Mouse (Mus musculus): ENCODE measurements around the gene Zfp719.
A peak's percentile ranks its signal among the peaks of the same experiment; 100 is the strongest.

Gene Zfp719

DNA sequence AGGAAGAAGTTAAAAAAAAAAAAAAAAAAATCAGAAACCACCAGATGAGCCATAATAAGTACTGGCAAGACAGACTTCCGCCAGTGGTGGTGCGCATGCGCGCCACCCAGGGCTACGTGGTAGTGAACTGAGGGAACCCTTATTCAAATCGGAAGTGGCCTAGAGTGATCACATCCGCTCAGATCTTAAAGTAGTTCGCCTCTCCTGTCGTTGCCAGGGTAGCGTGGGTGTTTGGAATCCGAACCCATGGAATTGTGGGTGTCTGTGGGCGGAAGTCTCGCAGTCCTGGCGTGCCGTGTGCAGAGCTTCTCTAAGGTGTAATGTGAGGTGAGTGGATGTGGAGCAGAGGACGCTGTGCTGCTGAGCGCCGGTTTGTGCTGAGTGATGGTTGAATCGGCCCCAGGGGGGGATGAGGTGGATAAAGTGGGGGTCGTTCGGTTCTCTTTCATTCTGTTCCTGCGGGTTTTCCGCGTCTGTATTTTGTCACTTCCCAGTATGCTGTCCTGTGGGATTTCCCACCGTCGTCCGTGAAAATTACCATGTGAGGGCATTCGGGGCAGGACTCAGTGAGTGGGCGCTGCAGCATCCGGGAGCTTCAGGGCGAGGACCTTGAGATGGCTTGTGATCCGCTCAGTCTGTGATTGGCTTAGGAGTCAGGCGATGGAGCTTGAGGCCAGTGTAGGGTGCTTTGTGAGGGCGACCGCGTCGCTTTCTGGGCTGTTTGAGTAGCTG is at the start of gene Zfp719:
Zfp719 (plus strand) TSS at position 171 of the 732 bp plus-strand sequence.
- DNase-seq: peak; percentile 86 to 93

GRCm38 (mm10) chr7:43530216-43530785 is 49.1 kb upstream of the Zfp719 start:
- no peak for DNase-seq

DNA sequence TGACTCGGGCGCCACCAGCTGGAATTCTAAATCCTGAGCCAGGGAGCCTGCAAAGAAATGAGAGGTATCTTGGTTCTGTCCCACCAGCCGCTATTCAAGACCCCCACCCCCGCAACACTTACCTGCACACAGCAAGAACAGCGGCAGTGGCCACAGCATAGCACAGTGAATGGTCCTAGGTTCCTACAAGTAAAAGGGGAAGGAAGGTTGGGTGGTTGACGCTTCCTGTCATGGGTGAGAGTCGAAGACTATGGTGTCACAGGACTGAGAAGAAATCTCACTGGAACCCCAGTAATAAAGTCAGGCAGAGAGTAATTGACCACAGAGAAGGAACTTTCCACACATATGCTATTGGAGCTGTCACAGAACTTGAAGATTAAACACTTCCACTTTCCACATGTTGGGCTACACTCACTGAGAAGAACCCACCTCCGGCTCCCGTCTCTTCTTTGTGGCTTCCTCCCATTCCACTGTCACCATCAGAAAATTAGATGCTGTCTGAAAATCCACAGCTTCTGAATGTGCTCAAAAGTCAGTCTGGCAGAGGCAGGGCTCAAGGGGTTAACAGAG is 46.4 kb upstream of the Zfp719 start:
- no peak for DNase-seq

GRCm38 (mm10) chr7:43538524-43538923 is 40.9 kb upstream of the Zfp719 start:
- no peak for DNase-seq

DNA sequence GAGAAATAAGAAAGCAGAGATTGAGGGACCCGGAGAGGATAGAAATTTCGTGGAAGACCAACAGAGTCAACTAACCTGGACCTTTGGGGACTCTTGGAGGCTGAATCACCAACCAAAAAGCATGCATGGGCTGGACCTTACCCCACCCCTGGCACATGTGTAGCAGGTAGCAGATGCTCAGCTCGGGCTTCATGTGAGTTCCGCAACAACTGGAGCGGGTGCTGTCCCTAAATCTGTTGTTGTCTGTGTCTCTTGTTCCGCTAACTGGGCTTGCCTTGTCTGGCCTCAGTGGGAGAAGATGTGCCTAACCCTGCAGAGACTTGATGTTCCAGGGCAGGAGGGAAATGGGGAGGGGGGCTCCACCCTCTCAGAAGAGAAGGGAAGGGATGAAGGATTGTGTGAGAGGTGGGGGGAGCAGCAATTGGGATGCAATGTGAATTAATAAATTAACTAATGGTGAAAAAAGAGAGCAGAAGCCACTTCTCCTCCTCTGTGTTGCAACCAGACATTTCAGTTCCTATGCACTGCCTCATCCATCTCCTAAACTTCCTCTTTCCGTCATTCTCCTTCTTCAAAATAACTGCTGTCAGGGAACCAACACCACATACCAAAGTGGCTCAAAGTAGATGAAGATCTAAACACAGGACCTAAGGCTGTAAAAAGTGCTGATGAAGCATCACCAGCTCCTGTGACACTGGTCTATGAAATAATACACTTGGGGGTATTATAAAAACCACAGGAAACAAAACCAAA is 35.0 kb upstream of the Zfp719 start, which contains the start of gene Cd33:
Cd33 (minus strand) TSS at position 204 of the 753 bp plus-strand sequence.
- DNase-seq: no peak

DNA sequence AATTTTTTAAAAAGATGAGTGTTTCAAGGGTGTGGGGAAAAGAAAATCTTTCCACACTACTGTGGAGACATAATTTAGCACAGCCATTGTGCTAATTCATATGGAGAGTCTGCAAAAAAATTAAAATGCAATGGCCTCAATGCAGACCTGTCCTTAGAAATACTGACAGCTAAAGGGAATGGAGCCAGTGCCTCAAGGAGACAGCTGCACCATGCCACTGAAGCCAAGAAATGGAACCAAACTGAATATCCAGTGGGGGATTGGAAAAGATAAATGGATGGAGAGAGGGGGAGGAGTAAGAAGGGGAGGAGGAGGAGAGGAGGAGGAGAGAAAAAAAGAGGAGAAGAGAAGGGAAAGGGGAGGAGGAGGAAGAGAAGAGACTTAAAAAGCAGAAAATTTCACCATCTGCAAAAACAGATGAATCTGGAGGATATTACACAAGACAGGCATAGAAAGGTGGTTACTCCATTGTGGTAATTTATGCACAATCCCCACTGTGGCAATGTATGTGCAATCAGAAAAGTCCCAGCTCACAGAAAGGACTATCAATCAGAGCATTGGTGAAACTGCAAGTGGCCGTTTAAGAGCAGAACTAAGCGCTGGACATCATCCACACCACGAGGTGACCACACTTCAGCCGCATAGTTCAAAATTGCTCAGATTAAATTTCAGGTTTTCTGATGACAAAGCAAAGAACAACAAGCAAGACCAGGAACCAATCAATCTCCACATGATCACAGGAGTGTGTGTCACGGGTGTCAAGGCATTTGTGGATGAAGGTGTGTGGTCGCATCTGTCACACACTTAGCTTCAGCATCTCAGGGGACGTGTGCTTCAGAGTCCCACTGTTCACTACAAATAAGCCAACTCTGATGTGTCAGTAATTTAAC is 33.5 kb upstream of the Zfp719 start:
- no peak for DNase-seq

GRCm38 (mm10) chr7:43547666-43548065 is 31.7 kb upstream of the Zfp719 start:
- DNase-seq: no peak

GRCm38 (mm10) chr7:43548206-43548605 is 31.2 kb upstream of the Zfp719 start:
- DNase-seq: no peak

DNA sequence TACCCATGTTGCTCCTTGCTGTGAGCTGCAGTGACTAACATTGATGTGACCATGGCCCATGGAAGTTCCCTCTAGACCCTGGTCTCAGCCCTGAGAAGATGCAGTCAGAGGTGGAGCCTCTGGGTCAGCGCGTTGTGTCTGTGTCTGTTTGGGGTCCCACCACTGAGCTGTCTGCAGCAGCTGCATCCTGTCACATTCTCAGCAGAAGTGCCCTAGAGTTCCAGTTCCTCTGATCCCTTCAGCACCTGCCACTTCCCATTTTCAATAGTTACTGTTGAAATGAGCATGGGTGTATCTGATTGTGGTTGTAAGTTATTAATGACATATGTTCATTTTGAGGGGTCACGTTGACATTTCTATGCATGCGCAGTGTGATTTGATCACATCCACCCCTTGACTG is 26.3 kb upstream of the Zfp719 start:
- DNase-seq: no peak

- DNase-seq: no peak
Measured at GRCm38 (mm10) chr7:43554550-43554949, 24.9 kb upstream of the Zfp719 start.

DNA sequence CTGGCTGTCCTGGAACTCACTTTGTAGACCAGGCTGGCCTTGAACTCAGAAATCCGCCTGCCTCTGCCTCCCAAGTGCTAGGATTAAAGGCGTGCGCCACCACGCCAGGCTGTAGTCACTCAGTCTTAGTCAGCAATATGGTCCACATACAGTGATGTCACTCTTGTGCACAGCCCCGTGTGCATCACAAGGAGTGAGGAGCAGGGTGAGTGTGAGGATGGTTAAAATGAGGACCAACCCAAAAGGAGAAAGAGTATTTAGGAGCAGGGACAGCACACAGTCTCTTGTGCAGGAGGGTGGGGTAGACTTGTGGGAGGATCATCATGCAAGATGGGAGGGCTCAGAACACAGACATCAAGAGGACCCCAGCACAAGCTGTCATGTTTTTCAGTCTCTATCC is 24.1 kb upstream of the Zfp719 start:
- DNase-seq: no peak

- no peak for DNase-seq
Measured at GRCm38 (mm10) chr7:43556901-43557300, 22.5 kb upstream of the Zfp719 start.

DNA sequence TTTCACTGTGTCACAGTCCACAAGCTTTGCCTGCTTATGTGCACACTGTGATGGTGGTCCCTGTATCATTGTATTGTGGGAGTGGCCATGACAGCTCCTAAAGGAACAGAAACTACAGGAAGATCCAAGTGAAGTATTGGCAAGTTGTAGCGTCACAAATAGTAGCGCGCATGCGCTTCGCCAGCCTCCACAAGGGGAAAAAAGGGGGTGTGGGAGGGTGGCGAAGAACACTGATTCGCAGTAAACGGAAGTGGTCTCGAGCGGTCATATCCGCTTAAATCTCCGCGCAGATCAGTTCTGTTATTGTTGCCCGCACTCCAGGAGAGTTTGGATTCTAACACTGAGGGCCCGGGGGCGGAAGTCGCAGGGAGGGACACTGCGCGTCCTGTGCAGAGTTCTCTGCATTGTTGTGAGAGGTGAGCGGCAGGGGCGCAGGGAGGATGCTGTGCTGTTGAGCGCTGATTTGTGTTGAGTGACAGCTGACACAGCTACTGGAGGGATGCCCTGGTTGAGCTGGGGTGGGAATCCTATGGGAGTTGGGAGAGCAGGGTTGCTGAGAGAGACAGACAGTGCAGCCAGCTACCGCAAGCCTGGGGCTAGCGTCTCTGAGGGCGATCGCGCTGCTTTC is 17.3 kb upstream of the Zfp719 start, which contains the start of gene Zfp658:
Zfp658 (plus strand) TSS at position 251 of the 628 bp plus-strand sequence.
- peak; percentile 69 to 73 for DNase-seq

DNA sequence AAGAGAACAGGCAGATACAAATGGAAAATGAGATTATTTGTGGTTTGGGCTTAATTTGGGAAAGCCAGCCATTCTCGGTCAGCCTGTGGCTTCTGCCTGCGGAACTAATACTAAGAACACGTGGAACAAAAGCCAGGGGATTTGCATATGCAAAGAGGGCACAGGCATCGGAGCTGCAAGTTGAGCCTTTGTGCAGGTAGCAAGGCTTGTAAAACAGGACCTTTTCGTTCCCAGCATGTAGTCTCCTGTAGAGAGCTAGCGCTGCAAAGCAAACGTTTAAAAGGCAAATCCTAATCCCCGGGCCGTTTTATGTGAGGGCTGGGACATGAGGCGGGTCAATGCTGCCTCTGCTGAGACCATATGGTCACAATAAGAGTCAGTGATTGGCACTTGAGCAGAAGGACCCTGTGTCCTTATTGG is 16.7 kb upstream of the Zfp719 start:
- DNase-seq: peak in 1 of 2 experiments; percentile 10

- DNase-seq: no peak
Measured at GRCm38 (mm10) chr7:43563300-43563699, 16.1 kb upstream of the Zfp719 start.

GRCm38 (mm10) chr7:43571216-43571615 is 8.2 kb upstream of the Zfp719 start:
- DNase-seq: no peak

- DNase-seq: no peak
Measured at GRCm38 (mm10) chr7:43580526-43580925, 1.1 kb downstream of the Zfp719 start.

DNA sequence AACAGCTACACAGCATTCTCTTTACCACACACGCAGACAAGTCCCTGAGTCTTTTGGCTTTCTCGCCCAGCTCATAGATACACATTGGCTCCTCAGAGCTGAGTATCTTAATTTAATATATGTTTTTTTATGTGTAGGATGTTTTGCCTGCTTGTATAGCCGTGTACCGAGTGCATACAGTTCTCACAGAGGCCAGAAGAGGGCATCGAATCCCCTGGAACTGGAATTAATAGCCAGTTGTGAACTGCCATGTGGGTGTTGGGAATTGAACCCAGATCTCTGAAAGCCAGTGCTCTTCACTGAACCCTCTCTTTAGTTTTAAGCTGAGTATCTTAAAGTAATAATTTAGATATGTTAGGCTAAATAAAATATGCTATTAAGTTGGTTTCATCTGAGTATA is 5.4 kb downstream of the Zfp719 start:
- no peak for DNase-seq

DNA sequence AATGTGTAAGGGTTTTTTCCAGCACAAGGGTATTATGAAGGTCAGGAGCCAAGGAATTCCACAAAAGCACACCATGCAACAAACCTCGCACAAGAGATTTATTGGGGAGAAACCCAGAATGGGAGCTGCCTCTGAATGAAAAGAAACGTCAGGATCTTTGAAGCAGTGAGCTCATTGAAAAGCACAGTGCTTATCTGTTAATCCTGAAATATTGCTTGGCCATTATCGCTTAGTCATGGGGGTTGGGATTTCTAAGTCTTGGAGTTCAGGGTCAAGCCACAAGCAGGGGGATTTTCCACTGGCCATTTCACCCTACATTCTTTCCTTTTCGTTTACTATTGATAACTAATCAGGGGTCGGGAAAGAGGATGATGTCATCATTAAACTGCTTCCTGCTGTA is 22.5 kb downstream of the Zfp719 start:
- DNase-seq: no peak

DNA sequence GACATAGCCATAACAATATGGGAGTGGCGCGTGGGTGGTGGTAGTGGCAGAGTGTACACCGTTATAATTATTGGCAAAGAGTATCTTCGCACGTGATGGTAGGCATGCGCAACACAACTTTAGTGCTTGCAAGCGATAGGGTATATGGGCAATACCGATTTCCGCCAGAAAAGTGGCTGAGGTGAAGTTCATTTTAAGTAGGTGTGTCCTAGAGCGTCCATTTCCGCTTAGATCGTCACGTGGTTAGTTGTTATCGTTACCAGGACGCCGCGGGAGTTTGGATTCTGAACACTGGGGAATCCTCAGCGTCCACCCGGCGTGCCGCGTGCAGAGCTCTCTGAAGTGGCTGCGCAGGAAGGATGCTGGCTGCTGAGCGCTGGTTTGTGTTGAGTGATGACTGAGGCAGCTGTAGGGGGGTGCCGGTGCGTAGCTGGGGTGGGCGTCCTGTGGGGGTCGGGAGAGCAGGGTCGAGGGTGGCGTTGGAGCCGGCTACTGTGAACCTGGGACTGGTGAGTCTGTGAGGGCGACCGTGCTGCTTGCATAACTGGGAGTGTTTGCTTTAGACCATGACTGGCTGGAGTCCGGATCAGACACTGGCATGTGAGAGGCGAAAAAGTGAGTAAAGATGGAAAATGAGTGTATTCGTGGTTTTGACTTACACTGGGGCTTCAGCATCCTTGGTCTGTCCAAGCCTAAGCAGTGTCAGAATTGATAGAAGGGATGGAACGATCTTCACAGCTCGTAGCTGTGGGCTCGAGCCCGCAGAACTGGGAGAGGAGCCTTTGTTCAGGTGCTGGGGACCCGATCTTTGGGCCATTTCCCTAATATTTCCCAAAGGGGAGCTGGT is 27.7 kb downstream of the Zfp719 start, which contains the start of gene Zfp819:
Zfp819 (plus strand) TSS at position 274 of the 847 bp plus-strand sequence.
- peak; percentile 27 to 42 for DNase-seq
